Mouse (Mus musculus) lung, postnatal 0 days (tissue): ENCODE measurements around the gene Akr1cl.

Experiments
- CTCF ChIP-seq: IDR thresholded peaks from 2 replicates; pipeline ENCODE4 v1.5.1; 2016; ENCODE audit warnings: antibody characterized with exemption, mild to moderate bottlenecking
- EP300 ChIP-seq: IDR thresholded peaks from 2 replicates; pipeline ENCODE4 v1.6.1; 2016; ENCODE audit warnings: antibody characterized with exemption, mild to moderate bottlenecking, control low read depth

- TF ChIP-seq CTCF = peak; percentile 71
- TF ChIP-seq EP300 = no peak
Observed at GRCm38 (mm10) chr1:65046401-65047109, 14.0 kb upstream of the Akr1cl start.
